Mouse (Mus musculus) testis, postnatal 14 days (tissue): ENCODE measurements around the gene Tsga10ip.

Experiments used
- DNase-seq: peaks from one replicate; pipeline ENCODE4 v3.0.0; 2021; ENCODE audit warnings: low spot score

The Tsga10ip gene

DNA sequence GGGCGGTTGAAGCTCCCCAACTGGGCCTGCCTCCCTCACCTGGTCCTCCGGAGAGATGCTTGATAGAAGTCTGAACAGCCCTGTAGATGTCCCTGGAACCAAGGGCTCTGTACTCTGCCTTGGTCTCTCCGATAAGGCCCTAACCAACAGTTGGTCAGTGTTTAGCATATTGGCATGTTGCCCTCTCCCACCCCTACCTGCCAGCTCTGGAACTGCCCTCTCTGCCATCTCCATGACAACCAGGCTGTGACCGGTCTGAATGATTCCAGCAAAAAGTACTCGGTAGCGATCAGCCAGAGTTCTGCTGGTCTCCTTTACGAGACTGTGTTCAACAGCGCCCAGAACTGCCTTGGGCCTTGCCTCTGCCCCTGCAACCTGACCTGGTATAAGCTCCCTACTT lies at the start of gene Tsga10ip:
Gene Tsga10ip (minus strand): TSS at position 234 of the 400 bp plus-strand sequence.
- DNase-seq: no peak

DNA sequence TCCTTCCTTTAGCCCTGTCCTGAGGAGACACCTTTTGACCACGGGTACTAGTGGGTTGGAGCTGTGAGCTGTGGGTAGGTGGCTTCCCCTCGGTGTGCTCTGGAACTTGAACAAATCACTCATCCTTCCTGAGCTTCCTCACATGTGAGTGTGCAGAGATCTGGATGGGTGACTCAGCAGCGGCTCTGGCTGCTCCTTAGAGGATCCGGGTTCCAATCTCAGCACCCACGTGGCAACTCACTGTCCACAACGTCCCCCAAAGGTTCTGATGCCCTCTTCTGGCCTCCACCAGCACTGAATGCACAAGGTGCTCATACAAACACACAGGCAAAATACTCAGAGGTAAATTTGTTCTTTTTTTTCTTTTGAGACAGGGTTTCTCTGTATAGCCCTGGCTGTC lies 49.4 kb upstream of the Tsga10ip start:
- DNase-seq: no peak

DNA sequence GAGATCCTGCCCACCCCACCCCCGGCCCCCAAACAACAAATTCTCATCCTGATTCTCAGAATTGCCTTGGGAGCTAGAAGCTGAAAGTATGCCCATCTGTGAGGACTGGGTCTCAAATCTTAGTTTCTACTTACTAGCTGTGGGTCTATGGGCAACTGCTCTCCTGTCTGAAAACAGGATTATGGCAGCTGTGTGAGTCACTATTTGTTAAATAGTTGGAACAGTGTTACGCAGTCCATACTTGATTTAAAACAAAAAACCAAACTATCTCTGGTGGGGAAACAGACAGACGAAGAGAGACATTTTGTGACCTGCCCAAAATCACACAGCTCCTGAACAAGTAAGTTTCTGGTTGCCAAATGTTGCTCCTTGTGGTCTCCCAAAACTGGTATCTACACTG lies 47.3 kb upstream of the Tsga10ip start:
- no peak for DNase-seq

DNA sequence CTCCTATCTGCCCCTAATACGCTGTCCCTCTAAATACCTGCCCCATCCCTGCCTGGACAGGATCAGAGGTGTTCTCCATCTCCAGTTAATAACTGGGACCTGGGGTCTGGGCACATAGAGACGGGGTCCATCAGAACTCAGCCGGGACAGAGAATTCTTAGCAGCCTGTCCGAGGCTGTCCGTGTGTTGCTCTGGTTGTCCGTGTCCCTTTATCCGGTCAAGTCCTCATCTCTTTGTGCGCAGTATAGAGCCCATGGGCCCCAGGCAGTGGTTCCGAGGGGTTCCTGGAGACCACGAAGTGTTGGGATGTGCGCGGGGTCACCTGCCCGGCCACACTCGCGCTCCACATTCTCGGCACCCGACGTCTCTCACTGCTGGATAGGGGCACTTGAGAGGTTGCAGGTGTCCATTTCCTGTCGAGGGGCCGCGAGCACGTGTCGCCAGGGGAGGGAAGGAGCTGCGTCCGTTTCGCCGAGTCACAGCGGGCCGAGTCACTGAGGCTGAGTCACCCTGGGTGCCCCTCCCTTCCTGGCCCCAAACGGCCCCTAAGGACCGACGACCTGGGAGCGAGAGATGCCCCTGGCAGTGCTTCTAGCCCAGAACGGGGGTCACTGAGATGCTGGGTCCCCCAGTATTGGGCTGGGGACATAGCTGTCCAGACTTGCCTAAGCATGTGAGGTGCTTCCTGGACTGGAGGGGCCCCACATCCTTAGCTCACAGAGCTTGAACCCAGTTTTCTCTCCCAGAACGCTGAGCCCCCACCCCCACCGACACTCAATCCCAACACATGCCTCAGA lies 46.2 kb upstream of the Tsga10ip start:
- no peak for DNase-seq

DNA sequence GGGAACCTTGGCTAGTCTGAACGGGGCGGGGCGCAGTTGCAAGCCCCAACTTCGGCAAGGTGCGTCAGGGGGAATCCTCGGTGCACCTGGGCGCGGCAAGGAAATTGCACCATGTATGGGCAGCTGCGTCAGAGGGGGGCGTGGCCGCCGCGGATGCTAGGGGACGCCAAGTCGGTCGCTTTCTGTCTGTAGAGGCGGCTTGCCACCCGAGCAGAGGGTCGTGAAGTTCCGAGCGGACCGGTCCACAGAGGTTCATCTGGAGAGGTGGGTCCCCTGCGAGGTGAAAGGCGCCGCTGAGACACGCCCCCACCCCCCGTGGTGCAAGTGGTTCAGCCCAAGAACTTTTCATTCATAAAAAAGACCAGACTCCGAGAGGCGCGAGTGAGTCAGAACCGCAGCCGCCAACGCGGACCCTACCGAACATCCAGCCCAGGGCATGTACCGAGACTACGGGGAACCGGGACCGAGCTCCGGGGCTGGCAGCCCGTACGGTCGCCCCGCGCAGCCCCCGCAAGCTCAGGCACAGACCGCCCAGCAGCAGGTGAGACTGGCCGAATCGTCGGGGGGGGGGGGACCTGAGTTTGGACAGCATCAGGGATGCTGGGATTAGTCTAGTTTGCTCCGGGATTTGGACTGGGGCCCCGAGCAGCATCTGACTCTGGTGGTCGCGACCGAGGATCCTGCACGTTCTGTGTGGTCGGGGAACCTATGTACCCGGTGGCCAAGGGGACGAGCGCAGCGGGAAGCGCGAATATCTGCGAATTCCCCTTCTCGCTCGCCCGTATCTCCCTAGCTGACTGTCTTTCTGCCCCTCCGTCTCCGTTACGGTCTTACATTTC lies 45.4 kb upstream of the Tsga10ip start, which contains the start of gene Fosl1:
Gene Fosl1 (plus strand): TSS at position 33 of the 839 bp plus-strand sequence.
- DNase-seq: peak; percentile 76

DNA sequence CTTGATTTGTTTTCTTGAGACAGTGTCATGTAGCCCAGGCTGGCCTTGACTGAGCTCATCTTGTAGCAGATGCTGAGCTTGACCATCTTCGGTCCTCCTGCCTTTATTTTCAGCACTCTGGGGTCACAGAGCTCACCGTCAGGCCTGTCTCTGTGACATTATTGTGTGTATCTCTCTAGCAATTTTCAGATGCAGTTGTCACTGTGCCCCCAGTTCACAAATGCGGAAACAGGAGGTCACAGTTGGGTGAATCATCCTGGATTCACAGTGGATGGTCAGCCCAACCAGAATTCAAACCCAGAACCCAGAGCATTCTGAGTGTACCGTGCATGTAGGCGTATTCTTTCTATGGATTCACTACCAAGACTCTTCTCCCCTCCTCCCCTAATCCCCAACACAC lies 43.4 kb upstream of the Tsga10ip start:
- DNase-seq: no peak

DNA sequence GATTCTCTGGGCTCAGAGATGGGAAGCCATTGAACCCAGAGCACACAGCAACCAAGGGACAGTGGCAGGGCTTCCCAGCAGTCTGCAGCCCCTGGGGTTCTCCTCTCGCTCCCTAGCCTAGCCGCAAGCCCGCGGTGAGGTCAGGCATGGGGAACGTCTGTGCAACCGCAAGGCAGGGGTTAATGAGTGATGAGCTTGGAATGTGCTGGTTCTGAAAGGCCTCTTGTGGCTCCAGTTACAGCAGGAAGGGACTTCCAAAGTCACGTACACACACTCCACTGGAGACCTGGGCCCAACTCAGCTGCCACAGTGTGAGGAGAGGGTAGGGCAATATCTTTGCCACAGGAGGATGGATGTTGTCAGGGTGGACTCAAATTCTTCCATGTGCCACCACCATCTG lies 42.6 kb upstream of the Tsga10ip start:
- DNase-seq: no peak

DNA sequence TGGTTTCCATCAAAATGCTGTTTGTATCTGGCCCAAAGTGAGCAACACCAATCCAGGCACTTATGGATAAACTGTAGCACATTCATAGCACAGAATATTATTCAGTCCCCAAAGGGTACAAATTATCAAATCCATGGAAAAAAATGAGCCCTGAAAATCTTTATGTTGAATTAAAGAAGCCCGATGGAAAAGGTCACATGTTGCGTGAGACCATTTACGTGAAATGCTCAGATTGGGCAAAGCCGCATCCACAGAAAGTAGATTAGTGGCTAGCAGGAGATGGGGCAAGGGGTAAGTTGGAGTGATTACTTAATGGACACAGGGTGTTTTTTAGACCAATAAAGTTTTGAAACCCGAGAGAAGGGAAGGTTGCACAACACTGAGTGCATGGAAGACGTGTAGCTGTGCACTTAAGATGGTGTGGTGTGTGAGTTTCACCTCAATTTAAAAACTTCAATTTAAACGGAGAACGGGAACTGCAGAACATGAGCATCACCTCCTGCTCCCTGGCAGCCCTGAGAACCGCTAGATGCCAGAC lies 42.1 kb upstream of the Tsga10ip start:
- no peak for DNase-seq

DNA sequence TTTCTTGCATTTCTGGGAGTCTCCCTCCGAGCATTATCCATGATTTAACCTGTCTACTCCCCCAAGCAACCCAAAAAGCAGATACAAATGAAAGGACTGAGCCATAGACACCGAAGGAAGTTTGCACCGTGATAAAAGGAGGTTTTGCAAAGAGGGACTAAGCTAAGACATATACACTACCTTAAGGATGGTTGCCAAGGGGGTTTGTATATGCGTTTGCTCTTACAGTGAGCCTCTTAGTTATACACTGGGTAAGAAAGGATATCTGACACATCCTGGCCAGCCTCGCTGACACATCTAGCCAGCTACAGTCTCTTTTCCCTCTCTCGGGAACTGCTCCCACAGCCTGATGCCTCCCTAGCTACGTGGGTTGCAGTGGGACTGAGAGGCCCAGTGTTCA lies 31.6 kb upstream of the Tsga10ip start:
- no peak for DNase-seq

DNA sequence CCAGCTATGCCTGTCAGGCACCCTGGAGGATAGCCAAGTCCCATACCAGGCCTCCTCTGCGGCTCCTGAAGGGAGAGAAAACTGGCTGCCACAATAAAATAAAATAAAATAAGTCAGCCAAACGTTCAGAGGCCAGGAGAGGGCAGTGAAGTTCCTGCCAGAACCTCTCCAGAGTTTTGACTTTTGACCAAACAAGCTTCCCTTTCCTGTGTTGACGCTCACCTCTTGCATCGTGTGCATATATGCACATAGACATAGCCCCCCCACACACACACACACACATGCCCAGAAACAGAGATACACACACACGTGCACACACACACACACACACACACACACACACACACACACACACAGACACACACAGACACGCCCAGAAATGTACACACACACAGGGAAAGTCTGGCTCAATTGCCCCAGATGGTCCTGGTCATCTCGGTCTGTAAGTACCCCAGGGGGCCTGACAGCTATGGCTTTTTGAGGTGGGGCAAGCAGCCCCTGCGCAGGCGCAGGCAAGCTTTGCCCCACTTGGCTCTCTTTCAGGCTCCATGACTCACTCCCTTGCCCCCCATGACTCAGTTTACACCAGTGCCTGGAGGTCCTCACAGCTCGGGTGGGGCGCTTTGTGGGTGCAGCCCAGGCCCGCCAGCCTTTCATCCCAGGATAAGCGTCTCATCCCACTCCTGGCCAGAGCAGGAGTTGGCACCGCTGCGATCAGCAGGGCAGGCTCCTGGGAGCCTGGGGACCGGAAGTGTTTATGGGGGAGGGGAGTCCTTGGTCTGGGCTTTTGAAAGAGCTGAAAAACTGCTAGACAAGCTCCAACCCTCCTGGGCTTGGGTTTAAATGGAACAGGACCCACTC lies 30.9 kb upstream of the Tsga10ip start:
- peak; percentile 53 for DNase-seq

DNA sequence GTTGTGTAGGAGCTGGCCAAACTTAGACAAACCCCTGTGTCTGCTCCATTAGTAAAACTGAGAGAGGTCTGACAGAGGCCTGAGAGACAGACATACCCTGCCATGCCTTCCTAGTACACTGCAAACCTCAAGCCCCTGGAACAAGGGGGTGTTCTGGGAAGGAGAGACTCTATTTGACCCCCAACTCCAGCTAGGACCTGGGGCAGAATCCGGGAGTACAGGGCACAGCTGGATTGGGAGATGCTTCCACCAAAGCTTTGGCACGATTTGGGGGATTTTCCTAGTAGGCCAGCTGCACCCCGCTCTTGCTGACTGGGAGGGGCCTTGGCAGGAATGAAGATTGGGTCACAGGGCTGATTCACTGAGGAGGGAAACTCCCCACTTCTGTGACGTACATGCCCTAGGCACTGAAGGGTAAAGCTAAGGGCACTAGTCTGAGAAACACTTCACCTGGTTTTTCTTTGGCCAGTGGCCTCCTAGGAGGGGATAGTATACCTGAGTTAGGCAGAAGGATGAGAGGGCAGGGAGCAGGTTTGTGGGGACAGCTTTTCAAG lies 29.7 kb upstream of the Tsga10ip start:
- no peak for DNase-seq

DNA sequence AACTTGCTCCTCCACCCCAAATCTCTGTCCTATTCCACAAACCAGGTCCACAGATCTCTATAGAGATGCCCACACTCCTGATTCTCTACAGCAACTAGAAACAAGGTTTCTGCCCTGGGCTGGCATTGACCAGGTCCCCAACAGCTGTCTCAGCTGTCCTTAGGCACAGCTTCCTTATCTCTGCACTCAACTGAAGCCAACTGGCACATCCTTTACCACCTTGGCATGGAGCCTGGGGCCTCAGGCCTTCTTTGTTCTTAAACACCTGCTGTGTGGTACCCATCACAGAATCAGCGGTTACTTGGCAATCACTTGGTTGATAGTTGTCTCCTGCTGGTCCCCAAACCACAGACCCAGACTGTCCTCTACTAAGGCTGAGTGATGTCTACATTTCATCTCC lies 28.1 kb upstream of the Tsga10ip start:
- DNase-seq: no peak

DNA sequence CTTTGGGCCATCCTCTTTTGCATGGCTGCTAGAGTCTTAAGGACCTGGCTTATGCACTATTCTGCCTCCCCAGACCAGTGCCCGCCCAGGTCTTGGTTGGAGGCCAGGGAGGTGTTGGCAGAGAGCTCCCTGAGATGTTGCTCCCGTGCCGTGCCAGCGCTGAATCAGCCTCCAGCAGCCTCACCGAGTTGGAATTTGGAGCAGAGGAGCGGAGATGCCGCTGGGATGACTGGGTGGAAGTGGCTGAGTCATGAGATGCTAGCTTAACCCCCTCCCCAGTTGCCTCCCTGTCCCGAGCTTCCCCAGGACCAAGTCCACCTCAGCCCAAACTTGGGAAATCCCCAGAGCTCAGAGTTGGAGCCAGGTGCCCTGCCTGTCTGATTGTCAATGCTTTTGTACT lies 27.5 kb upstream of the Tsga10ip start:
- peak; percentile 49 for DNase-seq

DNA sequence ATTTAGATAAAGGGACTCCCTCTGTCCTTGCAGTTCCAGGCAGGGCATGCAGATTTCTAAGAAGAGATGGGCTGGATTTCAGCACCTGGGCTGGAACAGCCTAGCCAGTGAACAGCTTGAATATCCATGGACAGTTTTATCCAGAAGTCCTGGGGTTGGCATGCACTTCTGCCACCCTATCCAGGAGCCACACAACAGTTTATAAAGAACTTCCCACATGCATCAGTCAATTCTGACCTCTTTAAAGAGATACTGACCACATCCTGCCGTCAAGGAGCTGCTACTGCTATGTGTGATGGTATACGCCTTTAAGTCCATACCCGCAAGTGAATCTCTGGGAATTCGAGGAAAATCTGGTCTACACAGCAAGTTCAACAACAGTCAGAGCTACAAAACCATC lies 26.9 kb upstream of the Tsga10ip start:
- DNase-seq: no peak

DNA sequence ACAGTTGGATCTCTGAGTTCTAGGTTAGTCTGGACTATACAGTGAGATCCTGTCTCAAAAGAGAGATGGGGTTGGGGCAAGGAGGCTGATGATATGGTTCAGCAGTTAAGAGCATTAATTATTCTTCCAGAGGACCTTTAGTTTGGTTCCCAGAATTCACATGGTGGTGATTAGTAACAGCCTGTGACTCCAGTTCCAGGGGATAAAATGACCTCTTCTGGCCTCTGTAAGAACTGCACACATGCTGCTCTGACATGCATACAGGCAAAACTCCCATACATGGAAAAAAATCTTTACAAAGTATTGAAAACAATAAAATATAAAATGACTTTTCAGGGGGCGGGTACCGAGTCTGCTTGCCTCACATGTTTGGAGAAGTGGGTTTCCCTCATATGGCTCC lies 25.8 kb upstream of the Tsga10ip start:
- no peak for DNase-seq

DNA sequence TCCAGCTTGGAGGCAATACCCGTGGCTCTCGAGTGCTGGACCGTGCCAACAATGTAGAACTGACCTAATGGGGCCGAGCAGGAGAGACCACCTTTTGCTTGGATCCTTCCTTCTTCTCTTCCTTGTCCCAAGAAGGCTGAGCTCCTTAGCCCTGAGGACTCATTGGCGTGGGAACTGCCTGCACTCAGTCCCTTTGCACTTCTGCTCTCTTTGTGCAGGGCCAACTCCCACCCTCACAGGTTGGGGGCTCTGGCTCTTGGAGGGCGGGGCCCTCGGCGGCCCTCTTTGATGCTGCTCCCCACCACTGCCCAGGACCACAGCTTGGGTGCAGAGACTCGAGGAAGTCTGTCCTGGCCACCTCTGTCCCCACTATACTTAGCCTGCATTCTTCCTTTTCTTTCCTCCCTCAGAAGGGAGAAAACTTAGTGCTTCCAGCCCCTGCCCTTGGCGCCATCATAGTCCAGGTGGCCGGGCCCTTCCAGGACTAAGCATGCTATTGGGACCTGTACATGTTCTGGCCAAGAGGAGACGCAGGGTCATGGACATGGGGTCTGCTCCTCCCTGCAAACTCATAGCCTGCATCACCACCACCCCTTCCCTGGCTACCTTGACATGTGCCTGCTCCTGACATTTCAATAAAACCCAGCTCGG lies 24.4 kb upstream of the Tsga10ip start:
- DNase-seq: no peak

DNA sequence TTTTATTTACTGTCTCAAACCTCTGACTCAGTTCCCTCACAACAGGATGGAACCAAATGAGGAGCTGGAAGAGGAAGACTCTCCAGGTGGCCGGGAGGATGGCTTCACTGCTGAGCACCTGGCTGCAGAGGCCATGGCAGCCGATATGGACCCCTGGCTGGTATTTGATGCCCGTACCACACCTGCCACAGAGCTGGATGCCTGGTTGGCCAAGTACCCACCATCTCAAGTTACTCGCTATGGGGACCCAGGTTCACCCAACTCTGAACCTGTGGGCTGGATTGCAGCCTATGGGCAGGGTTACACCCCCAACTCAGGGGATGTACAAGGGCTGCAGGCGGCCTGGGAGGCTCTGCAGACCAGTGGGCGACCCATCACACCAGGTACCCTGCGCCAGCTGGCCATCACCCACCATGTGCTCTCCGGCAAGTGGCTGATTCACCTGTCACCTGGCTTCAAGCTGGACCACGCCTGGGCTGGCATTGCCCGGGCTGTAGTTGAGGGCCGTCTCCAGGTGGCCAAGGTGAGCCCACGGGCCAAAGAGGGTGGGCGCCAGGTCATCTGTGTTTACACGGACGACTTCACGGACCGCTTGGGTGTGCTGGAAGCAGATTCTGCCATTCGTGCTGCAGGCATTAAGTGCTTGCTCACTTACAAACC lies 23.7 kb upstream of the Tsga10ip start:
- DNase-seq: no peak

DNA sequence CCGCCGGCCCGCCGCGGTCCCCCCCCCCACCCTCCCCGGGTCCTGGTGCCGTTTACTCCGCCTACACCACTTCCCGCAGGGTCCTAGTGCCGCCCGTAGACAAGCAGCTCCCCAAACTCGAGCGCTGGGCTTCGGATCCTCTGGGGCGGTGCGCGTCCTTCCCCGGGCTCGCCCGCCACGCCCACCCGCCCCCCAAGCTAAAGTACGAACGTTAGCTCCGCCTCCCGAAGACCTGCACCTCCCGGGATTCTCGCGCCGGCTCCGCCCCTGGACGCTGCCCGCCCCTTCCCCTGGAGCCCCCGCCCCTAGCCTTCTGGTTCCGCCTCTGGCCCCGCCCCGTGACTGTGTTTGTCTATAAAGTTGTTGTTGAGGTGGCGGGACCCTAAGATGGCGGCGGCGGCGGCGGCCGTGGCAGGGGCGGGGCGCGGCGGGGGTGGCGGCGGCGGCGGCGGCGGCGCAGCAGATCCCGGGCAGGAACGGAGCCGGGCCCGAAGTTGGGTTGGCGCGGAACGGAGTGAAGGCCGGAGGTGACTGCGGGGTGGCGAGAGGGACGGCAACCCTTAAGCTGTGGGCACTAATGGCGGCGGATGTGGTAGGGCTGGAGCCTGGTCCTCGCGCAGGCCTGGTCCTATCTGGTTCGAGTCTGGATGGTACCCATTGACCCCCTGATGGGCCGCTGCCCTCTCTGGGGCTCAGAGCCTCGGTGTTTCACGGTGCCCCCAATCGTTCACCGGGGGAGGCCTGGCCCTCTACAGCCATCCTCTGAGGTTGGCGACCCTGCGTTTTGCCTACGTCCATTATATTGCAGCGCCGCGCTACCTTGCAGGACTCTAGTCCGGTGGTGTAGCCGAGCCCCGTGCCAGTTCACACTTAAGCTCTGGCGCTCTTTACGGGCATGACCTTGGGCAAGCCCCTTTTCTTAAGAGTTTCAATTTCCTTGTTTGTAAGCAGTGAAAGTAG lies 22.7 kb upstream of the Tsga10ip start, which contains the start of the genes Drap1 and AI837181:
Gene Drap1 (minus strand): TSS at position 198 of the 960 bp plus-strand sequence.
Gene AI837181 (plus strand): TSS at position 363 of the 960 bp plus-strand sequence.
- DNase-seq: peak; percentile 96

DNA sequence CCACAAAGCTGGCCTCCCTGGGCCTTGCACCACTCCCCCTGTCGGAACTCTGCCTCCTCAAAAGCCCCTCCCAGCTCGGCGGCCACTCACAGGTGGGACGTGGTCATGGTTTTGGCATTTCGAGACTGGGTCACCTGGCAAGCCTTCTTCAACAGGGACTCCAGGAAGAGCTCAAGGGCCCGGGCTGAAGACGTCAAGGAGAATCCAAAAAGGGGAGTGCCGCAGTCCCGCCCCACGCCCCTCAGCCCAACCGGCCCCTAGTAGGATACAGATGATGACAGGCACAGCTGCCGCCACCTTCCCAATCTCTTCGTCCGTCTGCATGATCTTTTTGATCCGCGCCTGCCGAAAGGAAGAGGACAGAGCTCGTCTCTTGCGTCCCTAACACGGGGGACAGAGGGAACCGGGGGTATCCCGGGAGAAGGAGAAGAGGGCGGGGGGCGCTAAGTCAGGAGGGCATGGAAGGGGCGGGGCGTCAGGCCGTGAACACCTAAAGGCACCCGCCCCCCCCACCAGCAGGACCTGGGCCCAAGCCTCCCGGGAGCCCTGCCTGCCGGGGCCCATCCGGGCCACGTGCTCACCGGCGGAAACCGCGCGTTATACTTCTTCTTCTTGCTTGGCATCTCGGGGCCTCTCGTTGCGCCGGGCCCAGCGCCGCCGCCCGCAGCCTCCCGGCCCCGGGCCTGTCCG lies 21.9 kb upstream of the Tsga10ip start:
- DNase-seq: peak; percentile 85
